Mouse (Mus musculus) midbrain, embryonic 16.5 days (tissue): ENCODE measurements at regions not wholly inside any gene's neighbourhood (a gene's known extent, or its start where the extent isn't known, plus 50 kb on each side); places are given as distances from the start of the nearest gene placed in this dataset.

ENCODE experiments used
- ATAC-seq: fragments of 200-750 bp; cut with Nextera tagmentation; 2 replicates; pipeline ENCODE4 v1.8.0; 2017; ENCODE audit warnings: moderate TSS enrichment
- H3K27ac ChIP-seq: fragments of 300-500 bp; sonication (generic); 2 replicates; pipeline ENCODE4 v1.5.1; 2014; ENCODE audit warnings: mild to moderate bottlenecking, low read length, mixed read lengths
- H3K27me3 ChIP-seq: fragments of 300-500 bp; sonication (generic); 2 replicates; pipeline ENCODE4 v1.6.1; 2014; ENCODE audit warnings: low read depth, low read length, mixed read lengths; ENCODE audit not compliant: control insufficient read depth, insufficient read depth
- H3K36me3 ChIP-seq: fragments of 300-500 bp; sonication (generic); 2 replicates; pipeline ENCODE4 v1.6.1; 2014; ENCODE audit warnings: mild to moderate bottlenecking, low read length, moderate library complexity, mixed read lengths; ENCODE audit not compliant: control insufficient read depth, insufficient read depth
- H3K4me1 ChIP-seq: fragments of 300-500 bp; sonication (generic); 2 replicates; pipeline ENCODE4 v1.6.1; 2014; ENCODE audit warnings: mild to moderate bottlenecking, low read length, mixed read lengths; ENCODE audit not compliant: control insufficient read depth, insufficient read depth
- H3K4me2 ChIP-seq: fragments of 300-500 bp; sonication (generic); 2 replicates; pipeline ENCODE4 v1.6.1; 2014; ENCODE audit warnings: mild to moderate bottlenecking, low read length, mixed read lengths
- H3K4me3 ChIP-seq: fragments of 300-500 bp; sonication (generic); 2 replicates; pipeline ENCODE4 v1.5.1; 2014; ENCODE audit warnings: low read depth, mild to moderate bottlenecking, low read length, moderate library complexity, mixed read lengths
- H3K9ac ChIP-seq: fragments of 300-500 bp; sonication (generic); 2 replicates; pipeline ENCODE4 v1.6.1; 2014; ENCODE audit warnings: low read depth, low read length, mixed read lengths
- H3K9me3 ChIP-seq: fragments of 300-500 bp; sonication (generic); replicated peaks from 2 replicates; pipeline ENCODE4 v1.6.1; 2014; ENCODE audit warnings: mild to moderate bottlenecking, low read length, mixed read lengths; ENCODE audit not compliant: control insufficient read depth, poor library complexity, severe bottlenecking
- WGBS: fragments of 180-500 bp; shearing (Covaris S2); extraction: QIAGEN DNeasy Blood & Tissue Kit; methylation state at CpG from one replicate; pipeline ENCODE4 v1.1.7; 2014; 5-methylcytosine and 5-hydroxymethylcytosine counted together

- Histone ChIP-seq H3K4me3 (no peak overlapping the region), H3K36me3 (no peaks in the 10 kb centered on the region), H3K4me1 (no peaks in the 10 kb centered on the region), H3K27ac (no peak overlapping the region), H3K9me3 (no peaks in the 10 kb centered on the region), H3K27me3 (no peaks in the 10 kb centered on the region), H3K9ac (no peak overlapping the region), H3K4me2 (no peak overlapping the region)
- ATAC-seq, result no peak
- WGBS, result 73% methylated on average over 7 of the region's 7 CpGs
These were observed 100.9 kb downstream of the Ddx11 start for GRCm38 (mm10) chr17:66224241-66224640.

- no peak for ATAC-seq
- 92% methylated on average over 8 of the region's 8 CpGs for WGBS
These were observed 109.1 kb downstream of the Ddx11 start for GRCm38 (mm10) chr17:66232391-66232790.

GRCm38 (mm10) chr17:66232891-66233421, 109.6 kb downstream of the Ddx11 start:
- WGBS, result 73% methylated on average over 18 of the region's 18 CpGs
- Histone ChIP-seq H3K4me3 (no peak overlapping the region), H3K27me3 (no peaks in the 10 kb centered on the region), H3K4me2 (no peak overlapping the region), H3K36me3 (no peaks in the 10 kb centered on the region), H3K4me1 (peaks cover 5% of the 10 kb centered on the region), H3K27ac (no peak overlapping the region), H3K9ac (no peak overlapping the region), H3K9me3 (no peaks in the 10 kb centered on the region)
- ATAC-seq, result no peak

More at GRCm38 (mm10) chr17:66232391-66232790, 109.1 kb downstream of the Ddx11 start:
- Histone ChIP-seq H3K4me3 (no peak overlapping the region), H3K9me3 (no peaks in the 10 kb centered on the region), H3K27ac (no peak overlapping the region), H3K9ac (no peak overlapping the region), H3K4me2 (no peak overlapping the region), H3K36me3 (no peaks in the 10 kb centered on the region), H3K4me1 (peaks cover 5% of the 10 kb centered on the region), H3K27me3 (no peaks in the 10 kb centered on the region)

- Histone ChIP-seq H3K9me3 (no peaks in the 10 kb centered on the region), H3K4me2 (no peak overlapping the region), H3K4me1 (peaks cover 5% of the 10 kb centered on the region), H3K4me3 (no peak overlapping the region), H3K27me3 (no peaks in the 10 kb centered on the region), H3K9ac (no peak overlapping the region), H3K27ac (no peak overlapping the region), H3K36me3 (no peaks in the 10 kb centered on the region)
- no peak for ATAC-seq
- 50% methylated on average over 12 of the region's 12 CpGs for WGBS
These were observed 110.2 kb downstream of the Ddx11 start for GRCm38 (mm10) chr17:66233451-66233951.

- no peak overlapping the region for H3K4me3 ChIP-seq
- no peak overlapping the region for H3K4me2 ChIP-seq
- H3K9ac ChIP-seq, result no peak overlapping the region
- no peak overlapping the region for H3K27ac ChIP-seq
- ATAC-seq, result no peak
- H3K4me1 ChIP-seq, result peaks cover 5% of the 10 kb centered on the region
- H3K27me3 ChIP-seq, result no peaks in the 10 kb centered on the region
- H3K36me3 ChIP-seq, result no peaks in the 10 kb centered on the region
- 74% methylated on average over 19 of the region's 19 CpGs for WGBS
- no peaks in the 10 kb centered on the region for H3K9me3 ChIP-seq
These were observed 111.1 kb downstream of the Ddx11 start for GRCm38 (mm10) chr17:66234432-66234831.

GRCm38 (mm10) chr17:66235096-66235805, 111.9 kb downstream of the Ddx11 start:
- ATAC-seq, result peak; percentile 87
- no peaks in the 10 kb centered on the region for H3K36me3 ChIP-seq
- 4% methylated on average over 19 of the region's 19 CpGs for WGBS
- H3K9ac ChIP-seq, result peak overlapping the region; percentile 59; the same call in 1 of the 2 replicates
- H3K4me2 ChIP-seq, result peak overlapping the region; percentile 65
- H3K4me1 ChIP-seq, result peaks cover 5% of the 10 kb centered on the region
- H3K27ac ChIP-seq, result no peak overlapping the region
- no peaks in the 10 kb centered on the region for H3K27me3 ChIP-seq
- H3K9me3 ChIP-seq, result no peaks in the 10 kb centered on the region
- peak overlapping the region; percentile 34 for H3K4me3 ChIP-seq

GRCm38 (mm10) chr17:66235806-66236335, 112.6 kb downstream of the Ddx11 start:
- H3K4me3 ChIP-seq, result peak overlapping the region; percentile 34
- ATAC-seq, result peak; percentile 37; the same call in 1 of the 2 replicates

GRCm38 (mm10) chr17:66241868-66242622, 118.7 kb downstream of the Ddx11 start:
- Histone ChIP-seq H3K27me3 (no peaks in the 10 kb centered on the region), H3K27ac (no peak overlapping the region), H3K4me3 (no peak overlapping the region), H3K36me3 (no peaks in the 10 kb centered on the region), H3K4me1 (peaks cover 3% of the 10 kb centered on the region; the same call in 1 of the 2 replicates), H3K4me2 (no peak overlapping the region), H3K9ac (no peak overlapping the region), H3K9me3 (no peaks in the 10 kb centered on the region)
- 14% methylated on average over 9 of the region's 9 CpGs for whole genome bisulfite sequencing
- no peak for ATAC-seq

More at GRCm38 (mm10) chr17:66235806-66236335, 112.6 kb downstream of the Ddx11 start:
- no peaks in the 10 kb centered on the region for H3K27me3 ChIP-seq
- H3K9me3 ChIP-seq, result no peaks in the 10 kb centered on the region
- 70% methylated on average over 15 of the region's 15 CpGs for WGBS
- peak overlapping the region; percentile 65 for H3K4me2 ChIP-seq
- peak overlapping the region; percentile 12 for H3K9ac ChIP-seq
- peaks cover 5% of the 10 kb centered on the region for H3K4me1 ChIP-seq
- H3K36me3 ChIP-seq, result no peaks in the 10 kb centered on the region
- no peak overlapping the region for H3K27ac ChIP-seq
